Mouse (Mus musculus): Measurements from ENCODE around the gene Uqcc2. TPM values are rescaled to one million over a fixed set of nuclear protein-coding genes. Genes with fewer than 3 reads are reported as not detected.

Gene Uqcc2
- 360 and 385 TPM in 2 replicates for polyA plus RNA-seq (2014; fragmentation: Nextera tagmentation; extraction: Ambion mirVana)

GRCm38 (mm10) chr17:27133551-27134141 is at the start of gene Uqcc2:
TSS of gene Uqcc2 (minus strand) at chr17:27133916.
- Histone ChIP-seq H3K4me3 (ENCODE audit: low read depth, low read length) (peak within 1 kb of the TSS; percentile 54), H3K9me3 (replicated peaks; ENCODE audit: control insufficient read depth, low read length) (no peaks in the 10 kb centered on the region), H3K9ac (ENCODE audit: low read length) (peak within 1 kb of the TSS; percentile 71), H3K4me1 (ENCODE audit: control insufficient read depth, insufficient read depth, low read length) (peaks cover 14% of the 10 kb centered on the region), H3K36me3 (ENCODE audit: control insufficient read depth, insufficient read depth, low read length) (no peaks in the 10 kb centered on the region), H3K4me2 (ENCODE audit: low read length) (peak within 1 kb of the TSS; percentile 52), H3K27ac (ENCODE audit: low read depth, low read length) (peak within 1 kb of the TSS; percentile 75), H3K27me3 (replicated peaks; ENCODE audit: control insufficient read depth, insufficient read depth, low read length) (no peaks in the 10 kb centered on the region)
- DNase-seq (ENCODE audit: low spot score) = peak; percentile 99
- under 1% methylated on average over 44 of the region's 46 CpGs for WGBS
- peak; percentile 94 for ATAC-seq

GRCm38 (mm10) chr17:27182401-27182800 is 48.7 kb upstream of the Uqcc2 start:
- DNase-seq (ENCODE audit: low spot score) = no peak
- Histone ChIP-seq H3K4me1 (ENCODE audit: control insufficient read depth, insufficient read depth, low read length) (no peaks in the 10 kb centered on the region), H3K4me3 (ENCODE audit: low read depth, low read length) (no peak overlapping the region), H3K27me3 (replicated peaks; ENCODE audit: control insufficient read depth, insufficient read depth, low read length) (no peaks in the 10 kb centered on the region), H3K27ac (ENCODE audit: low read depth, low read length) (no peak overlapping the region), H3K9me3 (replicated peaks; ENCODE audit: control insufficient read depth, low read length) (no peaks in the 10 kb centered on the region), H3K36me3 (ENCODE audit: control insufficient read depth, insufficient read depth, low read length) (no peaks in the 10 kb centered on the region), H3K9ac (ENCODE audit: low read length) (no peak overlapping the region), H3K4me2 (ENCODE audit: low read length) (no peak overlapping the region)
- ATAC-seq = no peak
- WGBS = 61% methylated on average over 5 of the region's 5 CpGs

- H3K9ac ChIP-seq (ENCODE audit: low read length) = no peak overlapping the region
- H3K4me3 ChIP-seq (ENCODE audit: low read depth, low read length) = no peak overlapping the region
- no peaks in the 10 kb centered on the region for H3K27me3 ChIP-seq (replicated peaks; ENCODE audit: control insufficient read depth, insufficient read depth, low read length)
- no peak for DNase-seq (ENCODE audit: low spot score)
- ATAC-seq = no peak
- H3K27ac ChIP-seq (ENCODE audit: low read depth, low read length) = no peak overlapping the region
- H3K9me3 ChIP-seq (replicated peaks; ENCODE audit: control insufficient read depth, low read length) = no peaks in the 10 kb centered on the region
- H3K36me3 ChIP-seq (ENCODE audit: control insufficient read depth, insufficient read depth, low read length) = no peaks in the 10 kb centered on the region
- H3K4me2 ChIP-seq (ENCODE audit: low read length) = no peak overlapping the region
- no peaks in the 10 kb centered on the region for H3K4me1 ChIP-seq (ENCODE audit: control insufficient read depth, insufficient read depth, low read length)
- 33% methylated on average over 3 of the region's 3 CpGs for WGBS
These were observed 48.0 kb upstream of the Uqcc2 start for GRCm38 (mm10) chr17:27181666-27182065.

- ATAC-seq (no peak), DNase-seq (ENCODE audit: low spot score) (no peak)
- Histone ChIP-seq H3K4me2 (ENCODE audit: low read length) (no peak overlapping the region), H3K4me3 (ENCODE audit: low read depth, low read length) (no peak overlapping the region), H3K9me3 (replicated peaks; ENCODE audit: control insufficient read depth, low read length) (no peaks in the 10 kb centered on the region), H3K9ac (ENCODE audit: low read length) (no peak overlapping the region), H3K27ac (ENCODE audit: low read depth, low read length) (no peak overlapping the region), H3K36me3 (ENCODE audit: control insufficient read depth, insufficient read depth, low read length) (no peaks in the 10 kb centered on the region), H3K4me1 (ENCODE audit: control insufficient read depth, insufficient read depth, low read length) (peaks cover 9% of the 10 kb centered on the region; the same call in 1 of the 2 replicates), H3K27me3 (replicated peaks; ENCODE audit: control insufficient read depth, insufficient read depth, low read length) (no peaks in the 10 kb centered on the region)
- 71% methylated on average over 12 of the region's 12 CpGs for WGBS
These were observed 46.1 kb upstream of the Uqcc2 start for GRCm38 (mm10) chr17:27179681-27180280.

- WGBS = 92% methylated on average over 17 of the region's 17 CpGs
- H3K4me1 ChIP-seq (ENCODE audit: control insufficient read depth, insufficient read depth, low read length) = peaks cover 9% of the 10 kb centered on the region; the same call in 1 of the 2 replicates
- no peaks in the 10 kb centered on the region for H3K27me3 ChIP-seq (replicated peaks; ENCODE audit: control insufficient read depth, insufficient read depth, low read length)
- no peak overlapping the region for H3K27ac ChIP-seq (ENCODE audit: low read depth, low read length)
- H3K36me3 ChIP-seq (ENCODE audit: control insufficient read depth, insufficient read depth, low read length) = no peaks in the 10 kb centered on the region
- no peak overlapping the region for H3K4me3 ChIP-seq (ENCODE audit: low read depth, low read length)
- no peaks in the 10 kb centered on the region for H3K9me3 ChIP-seq (replicated peaks; ENCODE audit: control insufficient read depth, low read length)
- ATAC-seq = no peak
- H3K4me2 ChIP-seq (ENCODE audit: low read length) = no peak overlapping the region
- no peak overlapping the region for H3K9ac ChIP-seq (ENCODE audit: low read length)
- DNase-seq (ENCODE audit: low spot score) = no peak
These were observed 44.9 kb upstream of the Uqcc2 start for GRCm38 (mm10) chr17:27178427-27179177.

- Histone ChIP-seq H3K4me3 (ENCODE audit: low read depth, low read length) (no peak overlapping the region), H3K27ac (ENCODE audit: low read depth, low read length) (no peak overlapping the region), H3K27me3 (replicated peaks; ENCODE audit: control insufficient read depth, insufficient read depth, low read length) (no peaks in the 10 kb centered on the region), H3K36me3 (ENCODE audit: control insufficient read depth, insufficient read depth, low read length) (no peaks in the 10 kb centered on the region), H3K4me2 (ENCODE audit: low read length) (no peak overlapping the region), H3K9me3 (replicated peaks; ENCODE audit: control insufficient read depth, low read length) (no peaks in the 10 kb centered on the region), H3K9ac (ENCODE audit: low read length) (no peak overlapping the region), H3K4me1 (ENCODE audit: control insufficient read depth, insufficient read depth, low read length) (peaks cover 9% of the 10 kb centered on the region; the same call in 1 of the 2 replicates)
- no peak for DNase-seq (ENCODE audit: low spot score)
- ATAC-seq = no peak
- 92% methylated on average over 9 of the region's 9 CpGs for WGBS
These were observed 44.3 kb upstream of the Uqcc2 start for GRCm38 (mm10) chr17:27178019-27178418.

- Histone ChIP-seq H3K27ac (ENCODE audit: low read depth, low read length) (no peak overlapping the region), H3K36me3 (ENCODE audit: control insufficient read depth, insufficient read depth, low read length) (no peaks in the 10 kb centered on the region)
- ATAC-seq = no peak
These were observed 43.0 kb upstream of the Uqcc2 start for GRCm38 (mm10) chr17:27176754-27177153.

GRCm38 (mm10) chr17:27176287-27176686 is 42.6 kb upstream of the Uqcc2 start:
- no peak overlapping the region; the same call in 1 of the 2 replicates for H3K9ac ChIP-seq (ENCODE audit: low read length)

More at GRCm38 (mm10) chr17:27176754-27177153, 43.0 kb upstream of the Uqcc2 start:
- no peak overlapping the region for H3K4me3 ChIP-seq (ENCODE audit: low read depth, low read length)
- no peak overlapping the region for H3K4me2 ChIP-seq (ENCODE audit: low read length)
- no peak for DNase-seq (ENCODE audit: low spot score)
- peaks cover 9% of the 10 kb centered on the region; the same call in 1 of the 2 replicates for H3K4me1 ChIP-seq (ENCODE audit: control insufficient read depth, insufficient read depth, low read length)
- WGBS = 96% methylated on average over 4 of the region's 4 CpGs
- no peak overlapping the region for H3K9ac ChIP-seq (ENCODE audit: low read length)
- H3K27me3 ChIP-seq (replicated peaks; ENCODE audit: control insufficient read depth, insufficient read depth, low read length) = no peaks in the 10 kb centered on the region
- H3K9me3 ChIP-seq (replicated peaks; ENCODE audit: control insufficient read depth, low read length) = no peaks in the 10 kb centered on the region

More at GRCm38 (mm10) chr17:27176287-27176686, 42.6 kb upstream of the Uqcc2 start:
- DNase-seq (ENCODE audit: low spot score) (no peak), ATAC-seq (no peak)
- 81% methylated on average over 3 of the region's 3 CpGs for WGBS
- Histone ChIP-seq H3K4me2 (ENCODE audit: low read length) (no peak overlapping the region), H3K4me3 (ENCODE audit: low read depth, low read length) (no peak overlapping the region), H3K36me3 (ENCODE audit: control insufficient read depth, insufficient read depth, low read length) (no peaks in the 10 kb centered on the region), H3K27me3 (replicated peaks; ENCODE audit: control insufficient read depth, insufficient read depth, low read length) (no peaks in the 10 kb centered on the region), H3K27ac (ENCODE audit: low read depth, low read length) (no peak overlapping the region), H3K9me3 (replicated peaks; ENCODE audit: control insufficient read depth, low read length) (no peaks in the 10 kb centered on the region), H3K4me1 (ENCODE audit: control insufficient read depth, insufficient read depth, low read length) (peaks cover 9% of the 10 kb centered on the region; the same call in 1 of the 2 replicates)
